Mouse (Mus musculus) layer of hippocampus, adult 8-10 months (tissue): Measurements from ENCODE around the gene Snx22. TPM values are rescaled to one million over a fixed set of nuclear protein-coding genes. Genes with fewer than 3 reads are reported as not detected.

Experiments
- total RNA-seq, 4 experiments: library from RNA; stranded (reverse); gene quantifications; 2 replicates each; pipeline ENCODE4 v1.2.4; 2022

Gene Snx22
- total RNA-seq, 4 experiments from 2014 or later, result 5.0 to 8.6 (median 7.5) TPM

Other genes starting within 250 kb of the Snx22 start
- 10 to 100 TPM; 44.8 to 56.2 (median 50.2) TPM for gene Zfp609, start 242.2 kb downstream of the Snx22 start, total RNA-seq
- gene Pclaf, start 179.5 kb downstream of the Snx22 start, total RNA-seq, result under 1 TPM in 2 of 4 experiments, not detected in 2; 0.19 to 0.40 TPM
- gene Trip4, start 160.9 kb downstream of the Snx22 start, total RNA-seq, result 10 to 100 TPM; 35.8 to 46.8 (median 39.0) TPM
- gene Csnk1g1, start 160.8 kb downstream of the Snx22 start, total RNA-seq, result 10 to 100 TPM; 39.9 to 54.2 (median 46.0) TPM
- gene Ppib, start 9.5 kb downstream of the Snx22 start, total RNA-seq, result 100 to 1,000 TPM; 174 to 209 (median 191) TPM
- 10 to 100 TPM; 84.0 to 94.9 (median 90.0) TPM for gene Snx1, start 56.9 kb upstream of the Snx22 start, total RNA-seq
- 10 to 100 TPM; 24.3 to 30.0 (median 27.0) TPM for gene Ciao2a, start 56.9 kb upstream of the Snx22 start, total RNA-seq
- 1 to 10 TPM in 1 of 4 experiments, under 1 TPM in 3; 0.43 to 1.5 (median 0.69) TPM for gene Dapk2, start 88.5 kb upstream of the Snx22 start, total RNA-seq